Mouse (Mus musculus): ENCODE results near the gene Gse1.

- no peak for TF ChIP-seq TBP (IDR thresholded peaks at IDR 0.05; ENCODE audit: low read depth, low read length)
- no peak for TF ChIP-seq RCOR1 (IDR thresholded peaks at IDR 0.05; ENCODE audit: low read depth, low read length)
- TF ChIP-seq POLR2A (IDR thresholded peaks at IDR 0.05; ENCODE audit: control insufficient read depth in 1 of 2, insufficient read depth in 1 of 2, low read depth in 1 of 2, low read length in 2 of 2, poor library complexity in 1 of 2), result no peak
- TF ChIP-seq MAFK (IDR thresholded peaks at IDR 0.05; ENCODE audit: borderline replicate concordance, low read depth, low read length), result no peak
- TF ChIP-seq MEF2A (IDR thresholded peaks at IDR 0.05; ENCODE audit: extremely low read depth, insufficient replicate concordance, low read depth, low read length, poor library complexity, severe bottlenecking), result no peak
- no peak for TF ChIP-seq UBTF (IDR thresholded peaks at IDR 0.05; ENCODE audit: borderline replicate concordance, insufficient read depth, low read depth, low read length)
- no peak for TF ChIP-seq CTCF (IDR thresholded peaks at IDR 0.05 in 2 of 3, conservative IDR thresholded peaks at IDR 0.05 in 1 of 3; ENCODE audit: control insufficient read depth in 1 of 3, insufficient read depth in 1 of 3, low read depth in 2 of 3, low read length in 3 of 3, poor library complexity in 1 of 3, severe bottlenecking in 1 of 3)
- no peak for TF ChIP-seq KAT2A (conservative IDR thresholded peaks at IDR 0.05; ENCODE audit: low read depth, low read length)
- no peak for TF ChIP-seq GATA1 (IDR thresholded peaks at IDR 0.05; ENCODE audit: low read depth, low read length)
- no peak for TF ChIP-seq POLR2AphosphoS5 (IDR thresholded peaks at IDR 0.05; ENCODE audit: borderline replicate concordance, low read depth, low read length)
- TF ChIP-seq BHLHE40 (IDR thresholded peaks at IDR 0.05; ENCODE audit: borderline replicate concordance, low read depth, low read length), result no peak
- no peak for TF ChIP-seq EP300 (IDR thresholded peaks at IDR 0.05; ENCODE audit: low read depth in 1 of 2, low read length in 2 of 2)
- TF ChIP-seq USF1 (IDR thresholded peaks at IDR 0.05; ENCODE audit: low read depth, low read length), result no peak
- TF ChIP-seq NELFE (IDR thresholded peaks at IDR 0.05; ENCODE audit: low read depth, low read length), result no peak
Measured at GRCm38 (mm10) chr8:120630031-120630430, 401.8 kb downstream of the Gse1 start.

Data from MEL (cell line).